In genomic region chr11:24464642-24465041, GRCm38 (mm10) we compare ENCODE assay signal across 21 mouse cellular contexts.
"Had no signal": no experiment of that assay in that cellular context is flagged by ENCODE, and none has a peak within 500 bp of the region (broad histone marks: within the 10 kb centered on the region; RNA-seq: fewer than 3 reads in every experiment).

No protein-coding gene starts in this region.

- ATAC-seq: hindbrain, postnatal 0 days; liver, embryonic 12.5 days had no signal

- H3K36me3 ChIP-seq: heart, embryonic 13.5 days; heart, embryonic 15.5 days; hindbrain, embryonic 13.5 days; hindbrain, embryonic 15.5 days; kidney, embryonic 15.5 days; limb, embryonic 13.5 days; limb, embryonic 15.5 days; liver, embryonic 12.5 days had no signal

- H3K4me3 ChIP-seq: heart, adult 2 months; heart, embryonic 13.5 days; heart, embryonic 15.5 days; hindbrain, embryonic 13.5 days; hindbrain, embryonic 15.5 days; kidney, embryonic 15.5 days; left cerebral cortex, adult 2 months; limb, embryonic 13.5 days; limb, embryonic 15.5 days; liver, embryonic 12.5 days had no signal

- H3K4me1 ChIP-seq: heart, embryonic 13.5 days; heart, embryonic 15.5 days; hindbrain, embryonic 13.5 days; hindbrain, embryonic 15.5 days; kidney, embryonic 15.5 days; limb, embryonic 13.5 days; limb, embryonic 15.5 days; liver, embryonic 12.5 days had no signal

- DNase-seq: gastrocnemius, postnatal 14 days; gastrocnemius, postnatal 36 days; heart, adult 2 months; kidney, adult 11 months; kidney, adult 2 months; kidney, adult 9 months; kidney, postnatal 14 days; kidney, postnatal 36 days; left cerebral cortex, postnatal 4 days had no signal

- H3K27me3 ChIP-seq: heart, embryonic 13.5 days; heart, embryonic 15.5 days; hindbrain, embryonic 13.5 days; hindbrain, embryonic 15.5 days; kidney, embryonic 15.5 days; limb, embryonic 13.5 days; limb, embryonic 15.5 days; liver, embryonic 12.5 days had no signal

- H3K27ac ChIP-seq: heart, adult 2 months; heart, embryonic 13.5 days; heart, embryonic 15.5 days; hindbrain, embryonic 13.5 days; hindbrain, embryonic 15.5 days; hindbrain, postnatal 0 days; kidney, embryonic 15.5 days; kidney, postnatal 0 days; left cerebral cortex, adult 2 months; limb, embryonic 13.5 days; limb, embryonic 15.5 days; liver, embryonic 12.5 days; liver, embryonic 14.5 days had no signal
